Mouse (Mus musculus): Measurements from ENCODE around the gene Nisch.

Gene Nisch

GRCm38 (mm10) chr14:31194891-31195513 lies 21.7 kb downstream of the Nisch start:
- ATAC-seq (ENCODE audit: insufficient number of reproducible peaks, low FRiP score, low TSS enrichment) = 0 out of 2 replicates have a peak, but pooled peaks have one; percentile 22

- no peak for ATAC-seq (ENCODE audit: insufficient number of reproducible peaks, low FRiP score, low TSS enrichment)
Measured at GRCm38 (mm10) chr14:31194441-31194840, 22.3 kb downstream of the Nisch start.

- ATAC-seq (ENCODE audit: insufficient number of reproducible peaks, low FRiP score, low TSS enrichment) = no peak
Measured at GRCm38 (mm10) chr14:31193791-31194190, 23.0 kb downstream of the Nisch start.

- ATAC-seq (ENCODE audit: insufficient number of reproducible peaks, low FRiP score, low TSS enrichment) = no peak
Measured at GRCm38 (mm10) chr14:31191936-31192335, 24.8 kb downstream of the Nisch start.

GRCm38 (mm10) chr14:31189348-31189747 lies 27.4 kb downstream of the Nisch start:
- no peak for ATAC-seq (ENCODE audit: insufficient number of reproducible peaks, low FRiP score, low TSS enrichment)

GRCm38 (mm10) chr14:31188771-31189181 lies 28.0 kb downstream of the Nisch start:
- no peak for ATAC-seq (ENCODE audit: insufficient number of reproducible peaks, low FRiP score, low TSS enrichment)

- no peak for ATAC-seq (ENCODE audit: insufficient number of reproducible peaks, low FRiP score, low TSS enrichment)
Measured at GRCm38 (mm10) chr14:31186656-31187055, 30.1 kb downstream of the Nisch start.

- ATAC-seq (ENCODE audit: insufficient number of reproducible peaks, low FRiP score, low TSS enrichment) = no peak
Measured at GRCm38 (mm10) chr14:31184195-31184594, 32.6 kb downstream of the Nisch start.

- no peak for ATAC-seq (ENCODE audit: insufficient number of reproducible peaks, low FRiP score, low TSS enrichment)
Measured at GRCm38 (mm10) chr14:31183541-31183940, 33.2 kb downstream of the Nisch start.

GRCm38 (mm10) chr14:31182786-31183290 lies 33.9 kb downstream of the Nisch start:
- ATAC-seq (ENCODE audit: insufficient number of reproducible peaks, low FRiP score, low TSS enrichment) = no peak

- ATAC-seq (ENCODE audit: insufficient number of reproducible peaks, low FRiP score, low TSS enrichment) = no peak
Measured at GRCm38 (mm10) chr14:31181512-31181911, 35.2 kb downstream of the Nisch start.

GRCm38 (mm10) chr14:31179677-31180365 lies 36.9 kb downstream of the Nisch start:
- no peak for ATAC-seq (ENCODE audit: insufficient number of reproducible peaks, low FRiP score, low TSS enrichment)

GRCm38 (mm10) chr14:31177715-31178114 lies 39.0 kb downstream of the Nisch start:
- ATAC-seq (ENCODE audit: insufficient number of reproducible peaks, low FRiP score, low TSS enrichment) = no peak

- ATAC-seq (ENCODE audit: insufficient number of reproducible peaks, low FRiP score, low TSS enrichment) = no peak
Measured at GRCm38 (mm10) chr14:31177287-31177686, 39.5 kb downstream of the Nisch start.

GRCm38 (mm10) chr14:31173537-31173936 lies 43.2 kb downstream of the Nisch start:
- ATAC-seq (ENCODE audit: insufficient number of reproducible peaks, low FRiP score, low TSS enrichment) = no peak

- ATAC-seq (ENCODE audit: insufficient number of reproducible peaks, low FRiP score, low TSS enrichment) = peak; percentile 33; the same call in 1 of the 2 replicates
Measured at GRCm38 (mm10) chr14:31172781-31173455, 43.8 kb downstream of the Nisch start.

GRCm38 (mm10) chr14:31171821-31172220 lies 44.9 kb downstream of the Nisch start:
- ATAC-seq (ENCODE audit: insufficient number of reproducible peaks, low FRiP score, low TSS enrichment) = no peak

- ATAC-seq (ENCODE audit: insufficient number of reproducible peaks, low FRiP score, low TSS enrichment) = no peak
Measured at GRCm38 (mm10) chr14:31171386-31171785, 45.4 kb downstream of the Nisch start.

GRCm38 (mm10) chr14:31170963-31171362 lies 45.8 kb downstream of the Nisch start:
- ATAC-seq (ENCODE audit: insufficient number of reproducible peaks, low FRiP score, low TSS enrichment) = no peak

- ATAC-seq (ENCODE audit: insufficient number of reproducible peaks, low FRiP score, low TSS enrichment) = no peak
Measured at GRCm38 (mm10) chr14:31169508-31169907, 47.2 kb downstream of the Nisch start.

- no peak for ATAC-seq (ENCODE audit: insufficient number of reproducible peaks, low FRiP score, low TSS enrichment)
Measured at GRCm38 (mm10) chr14:31168425-31168824, 48.3 kb downstream of the Nisch start, which contains the start of gene Stab1. Stab1 (minus strand) TSS chr14:31168641.
